Mouse (Mus musculus): ENCODE measurements around the gene Aplnr. TPM values are rescaled to one million over a fixed set of nuclear protein-coding genes. Genes with fewer than 3 reads are reported as not detected.

Gene Aplnr
- total RNA-seq, 2 experiments from 2014 or later = 0.42 to 1.0 TPM

DNA sequence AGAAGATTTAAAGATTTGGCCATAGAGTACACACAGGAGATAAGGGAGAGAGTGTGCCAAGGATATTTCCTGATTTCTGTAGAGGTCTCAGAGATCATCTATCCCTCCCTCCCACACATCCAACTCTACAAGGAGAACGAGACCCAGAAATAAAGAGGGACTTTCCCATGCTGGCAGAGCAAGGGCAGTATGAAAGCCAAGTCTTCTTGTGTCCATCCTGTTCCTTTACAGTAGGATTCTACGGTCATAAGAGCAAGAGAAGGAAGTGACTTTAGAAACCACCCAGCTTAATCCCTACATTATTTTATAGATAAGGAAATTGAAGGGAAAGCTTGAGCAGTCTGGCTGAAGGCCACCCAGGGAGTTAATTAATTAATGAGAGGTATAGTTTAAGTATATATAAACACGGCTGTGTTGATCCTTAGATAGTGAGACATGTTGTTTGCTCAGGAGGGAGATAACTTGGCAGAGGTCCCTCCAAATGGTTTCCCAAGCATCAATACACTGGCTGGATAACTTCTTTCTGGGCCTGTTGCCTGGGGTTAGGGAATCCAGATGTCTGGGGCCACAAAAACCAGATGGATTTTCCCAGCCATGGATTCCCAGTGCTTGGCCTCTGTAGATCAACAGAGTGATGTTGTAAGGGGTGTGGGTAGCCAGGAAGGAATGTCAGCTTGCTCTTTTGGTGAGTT lies 36.2 kb downstream of the Aplnr start:
- no peak for TF ChIP-seq CTCF (conservative IDR thresholded peaks at IDR 0.05)
- DNase-seq (ENCODE audit: low spot score in 2 of 2) = no peak
- Histone ChIP-seq H3K27ac (no peak overlapping the region), H3K4me3 (no peak overlapping the region)

DNA sequence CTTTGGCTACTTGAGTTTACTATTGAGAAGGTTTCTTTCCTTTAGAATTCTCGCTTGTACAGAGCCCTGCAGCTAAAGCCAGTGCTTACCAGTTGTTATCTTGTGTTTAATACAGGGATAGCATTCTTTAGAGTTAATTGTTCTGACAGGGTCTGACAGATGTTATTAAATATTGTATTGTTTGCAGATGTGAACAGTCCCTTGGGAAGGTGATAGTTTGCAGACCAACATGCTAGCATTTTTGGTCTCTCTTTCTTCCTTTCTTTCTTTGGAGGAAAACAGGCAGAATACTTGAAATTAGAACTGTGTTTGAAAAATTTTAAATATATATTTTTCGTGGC lies 36.7 kb downstream of the Aplnr start:
- no peak overlapping the region for H3K4me3 ChIP-seq
- no peak for TF ChIP-seq CTCF (conservative IDR thresholded peaks at IDR 0.05)
- no peak overlapping the region for H3K27ac ChIP-seq
- no peak for DNase-seq (ENCODE audit: low spot score in 2 of 2)

DNA sequence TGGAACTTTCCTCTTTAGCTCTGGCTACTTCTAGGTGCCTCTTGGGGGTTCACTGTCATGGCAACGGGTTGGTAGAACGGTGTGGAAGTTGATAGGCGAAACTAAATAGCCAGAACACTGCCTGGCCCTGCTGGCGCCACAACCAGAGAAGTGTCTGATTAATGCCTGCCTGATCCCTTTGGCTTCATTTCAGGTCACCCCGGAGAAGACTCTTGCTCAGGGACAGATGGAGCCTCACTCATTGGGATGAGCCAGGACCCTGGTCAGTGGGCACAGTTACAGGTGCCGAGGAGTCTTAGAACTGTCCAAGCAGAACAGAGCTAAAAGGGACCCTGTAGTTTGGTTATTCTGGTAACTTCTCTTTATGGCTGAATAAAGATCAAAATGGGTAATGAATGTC lies 37.5 kb downstream of the Aplnr start:
- no peak for TF ChIP-seq CTCF (conservative IDR thresholded peaks at IDR 0.05)
- no peak for DNase-seq (ENCODE audit: low spot score in 2 of 2)
- Histone ChIP-seq H3K27ac (no peak overlapping the region), H3K4me3 (no peak overlapping the region)

DNA sequence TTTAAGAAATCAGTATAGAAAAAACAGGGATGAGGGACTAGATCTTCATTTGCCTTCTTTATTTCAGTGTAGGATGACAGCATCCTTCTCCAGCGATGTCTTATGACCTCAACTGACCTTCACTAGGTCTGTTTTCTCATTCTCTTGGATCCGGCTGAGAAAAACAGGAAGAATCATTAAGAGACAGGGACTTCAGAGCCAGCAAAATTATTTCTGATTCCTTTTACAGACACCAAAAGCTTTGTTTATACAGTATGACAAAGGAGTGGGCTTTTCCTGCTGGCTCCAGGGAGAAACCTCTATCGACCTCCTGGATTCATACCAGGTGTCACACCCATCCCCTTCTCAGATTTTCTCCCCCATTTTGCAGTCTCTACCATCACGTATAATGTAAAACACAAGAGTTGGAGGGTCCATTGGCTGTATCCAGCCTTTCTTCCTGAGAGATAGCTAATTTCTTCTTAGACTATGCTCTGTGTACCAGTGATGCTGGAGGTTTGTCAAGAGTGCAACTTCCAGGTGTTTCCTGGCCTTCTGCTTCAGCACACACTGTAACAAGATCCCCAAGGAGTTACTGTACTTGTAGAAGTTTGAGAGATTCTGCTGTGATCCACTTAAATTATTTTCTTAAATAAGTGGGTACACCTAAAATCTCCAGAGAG lies 42.2 kb downstream of the Aplnr start:
- no peak overlapping the region for H3K4me3 ChIP-seq
- no peak overlapping the region for H3K27ac ChIP-seq
- no peak for DNase-seq (ENCODE audit: low spot score in 2 of 2)
- TF ChIP-seq CTCF (conservative IDR thresholded peaks at IDR 0.05) = no peak

DNA sequence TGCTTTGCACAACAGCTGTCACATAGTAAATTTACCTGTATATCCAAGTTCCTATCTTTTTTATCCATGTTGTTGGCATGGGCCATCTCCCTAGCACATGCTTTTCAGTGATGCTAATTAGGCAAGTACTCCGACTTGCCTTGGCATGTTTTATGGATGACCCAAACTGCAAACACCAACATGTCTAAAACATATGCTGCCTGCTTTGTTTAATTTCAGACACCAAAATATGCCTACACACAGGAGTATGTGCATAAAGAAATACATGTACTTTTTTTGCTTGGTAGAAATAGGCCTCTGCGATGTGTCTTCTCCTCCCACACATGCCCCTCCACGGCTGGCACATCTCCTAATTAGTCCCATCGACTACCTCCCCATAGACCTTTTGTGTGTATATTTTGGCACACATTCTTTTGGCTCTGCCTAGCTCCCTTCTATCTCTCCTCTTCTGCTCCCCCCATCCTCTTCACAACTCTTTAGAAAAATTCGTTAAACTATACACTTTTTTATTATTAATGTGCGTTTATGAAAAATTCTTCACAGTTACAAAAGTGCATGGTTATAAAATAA lies 51.6 kb downstream of the Aplnr start:
- no peak for TF ChIP-seq CTCF (conservative IDR thresholded peaks at IDR 0.05)

More for the DNA sequence above, 51.6 kb downstream of the Aplnr start:
- Histone ChIP-seq H3K27ac (no peak overlapping the region), H3K4me3 (no peak overlapping the region)
- no peak for DNase-seq (ENCODE audit: low spot score in 2 of 2)

Other genes starting within 250 kb of the Aplnr start
- 10 to 100 TPM; 85.9 to 88.8 TPM for gene Rtn4rl2, start 249.5 kb upstream of the Aplnr start, total RNA-seq (2021)
- under 1 TPM; 0.61 to 0.84 TPM for gene Slc43a3, start 199.6 kb upstream of the Aplnr start, total RNA-seq (2021)
- not detected for gene Prg2, start 155.8 kb upstream of the Aplnr start, total RNA-seq (2021)
- not detected for gene Prg3, start 148.0 kb upstream of the Aplnr start, total RNA-seq (2021)
- 100 to 1,000 TPM; 125 to 132 TPM for gene Ssrp1, start 99.0 kb upstream of the Aplnr start, total RNA-seq (2021)
- gene P2rx3, start 98.8 kb upstream of the Aplnr start, total RNA-seq (2021) = 1 to 10 TPM; 2.3 to 2.4 TPM
- gene Tnks1bp1, start 88.2 kb upstream of the Aplnr start, total RNA-seq (2021) = 100 to 1,000 TPM; 166 to 182 TPM
- gene Lrrc55, start 61.0 kb downstream of the Aplnr start, total RNA-seq (2021) = 10 to 100 TPM; 13.3 to 13.7 TPM
- gene Olfr987, start 203.1 kb downstream of the Aplnr start, total RNA-seq (2021) = not detected
- not detected for gene Olfr988, start 227.0 kb downstream of the Aplnr start, total RNA-seq (2021)

Measured in layer of hippocampus, adult 2 months (tissue).